Mouse (Mus musculus): ENCODE data around the gene Haus4. TPM values are rescaled to one million over a fixed set of nuclear protein-coding genes. Genes with fewer than 3 reads are reported as not detected.
A peak's percentile ranks its signal among the peaks of the same experiment; 100 is the strongest.

Haus4 gene
- polyA plus RNA-seq, 1 experiment from 2014 or later: 23.0 TPM

- peak overlapping the region; percentile 61 for H3K9ac ChIP-seq (replicated peaks; ENCODE audit: low read depth, low read length)
- no peaks in the 10 kb centered on the region for H3K36me3 ChIP-seq (ENCODE audit: control insufficient read depth, insufficient read depth, low read length)
- 0% methylated on average over 18 of the region's 18 CpGs for WGBS
- H3K4me1 ChIP-seq (ENCODE audit: control insufficient read depth, insufficient read depth, low read length): peaks cover 7% of the 10 kb centered on the region; the same call in 1 of the 2 replicates
- no peaks in the 10 kb centered on the region for H3K9me3 ChIP-seq (ENCODE audit: control insufficient read depth, low read length)
- ATAC-seq (ENCODE audit: low read depth): peak; percentile 83
- peak overlapping the region; percentile 35 for H3K4me3 ChIP-seq (ENCODE audit: low read depth, low read length)
- H3K4me2 ChIP-seq (ENCODE audit: low read depth, low read length): peak overlapping the region; percentile 66
- H3K27ac ChIP-seq (ENCODE audit: low read depth, low read length): peak overlapping the region; percentile 81
- H3K27me3 ChIP-seq (ENCODE audit: control insufficient read depth, insufficient read depth, low read length): no peaks in the 10 kb centered on the region
Measured at GRCm38 (mm10) chr14:54527227-54528006, 27.0 kb downstream of the Haus4 start.

- H3K4me3 ChIP-seq (ENCODE audit: low read depth, low read length): no peak overlapping the region
- no peak overlapping the region for H3K27ac ChIP-seq (ENCODE audit: low read depth, low read length)
- 29% methylated on average over 6 of the region's 6 CpGs for WGBS
- H3K27me3 ChIP-seq (ENCODE audit: control insufficient read depth, insufficient read depth, low read length): no peaks in the 10 kb centered on the region
- peaks cover 7% of the 10 kb centered on the region; the same call in 1 of the 2 replicates for H3K4me1 ChIP-seq (ENCODE audit: control insufficient read depth, insufficient read depth, low read length)
- H3K9me3 ChIP-seq (ENCODE audit: control insufficient read depth, low read length): no peaks in the 10 kb centered on the region
- H3K4me2 ChIP-seq (ENCODE audit: low read depth, low read length): no peak overlapping the region
- ATAC-seq (ENCODE audit: low read depth): no peak
- no peaks in the 10 kb centered on the region for H3K36me3 ChIP-seq (ENCODE audit: control insufficient read depth, insufficient read depth, low read length)
- no peak overlapping the region for H3K9ac ChIP-seq (replicated peaks; ENCODE audit: low read depth, low read length)
Measured at GRCm38 (mm10) chr14:54523600-54523999, 30.8 kb downstream of the Haus4 start.

- Histone ChIP-seq H3K9me3 (ENCODE audit: control insufficient read depth, low read length) (no peaks in the 10 kb centered on the region), H3K4me1 (ENCODE audit: control insufficient read depth, insufficient read depth, low read length) (peaks cover 8% of the 10 kb centered on the region; the same call in 1 of the 2 replicates), H3K4me2 (ENCODE audit: low read depth, low read length) (peak overlapping the region; percentile 53), H3K9ac (replicated peaks; ENCODE audit: low read depth, low read length) (peak overlapping the region; percentile 73), H3K27ac (ENCODE audit: low read depth, low read length) (peak overlapping the region; percentile 76), H3K36me3 (ENCODE audit: control insufficient read depth, insufficient read depth, low read length) (peaks cover 26% of the 10 kb centered on the region), H3K4me3 (ENCODE audit: low read depth, low read length) (peak overlapping the region; percentile 57), H3K27me3 (ENCODE audit: control insufficient read depth, insufficient read depth, low read length) (no peaks in the 10 kb centered on the region)
- no peak; the same call in 1 of the 2 replicates for ATAC-seq (ENCODE audit: low read depth)
- 6% methylated on average over 17 of the region's 17 CpGs for WGBS
Measured at GRCm38 (mm10) chr14:54516710-54517310, 37.6 kb downstream of the Haus4 start.

GRCm38 (mm10) chr14:54509774-54510173 lies 44.6 kb downstream of the Haus4 start:
- H3K9me3 ChIP-seq (ENCODE audit: control insufficient read depth, low read length): no peaks in the 10 kb centered on the region
- ATAC-seq (ENCODE audit: low read depth): no peak
- no peaks in the 10 kb centered on the region for H3K27me3 ChIP-seq (ENCODE audit: control insufficient read depth, insufficient read depth, low read length)
- H3K4me3 ChIP-seq (ENCODE audit: low read depth, low read length): no peak overlapping the region
- H3K27ac ChIP-seq (ENCODE audit: low read depth, low read length): no peak overlapping the region
- no peaks in the 10 kb centered on the region for H3K4me1 ChIP-seq (ENCODE audit: control insufficient read depth, insufficient read depth, low read length)
- 90% methylated on average over 9 of the region's 9 CpGs for WGBS
- no peak overlapping the region for H3K9ac ChIP-seq (replicated peaks; ENCODE audit: low read depth, low read length)
- no peak overlapping the region for H3K4me2 ChIP-seq (ENCODE audit: low read depth, low read length)
- peaks cover 74% of the 10 kb centered on the region for H3K36me3 ChIP-seq (ENCODE audit: control insufficient read depth, insufficient read depth, low read length)

- no peaks in the 10 kb centered on the region for H3K27me3 ChIP-seq (ENCODE audit: control insufficient read depth, insufficient read depth, low read length)
- 79% methylated on average over 2 of the region's 2 CpGs for WGBS
- no peaks in the 10 kb centered on the region for H3K4me1 ChIP-seq (ENCODE audit: control insufficient read depth, insufficient read depth, low read length)
- no peaks in the 10 kb centered on the region for H3K9me3 ChIP-seq (ENCODE audit: control insufficient read depth, low read length)
- ATAC-seq (ENCODE audit: low read depth): no peak
- no peak overlapping the region for H3K9ac ChIP-seq (replicated peaks; ENCODE audit: low read depth, low read length)
- H3K4me2 ChIP-seq (ENCODE audit: low read depth, low read length): no peak overlapping the region
- H3K36me3 ChIP-seq (ENCODE audit: control insufficient read depth, insufficient read depth, low read length): peaks cover 14% of the 10 kb centered on the region
- H3K27ac ChIP-seq (ENCODE audit: low read depth, low read length): no peak overlapping the region
- H3K4me3 ChIP-seq (ENCODE audit: low read depth, low read length): no peak overlapping the region
Measured at GRCm38 (mm10) chr14:54503092-54503491, 51.3 kb downstream of the Haus4 start.

GRCm38 (mm10) chr14:54501365-54501764 lies 53.1 kb downstream of the Haus4 start:
- Histone ChIP-seq H3K9me3 (ENCODE audit: control insufficient read depth, low read length) (no peaks in the 10 kb centered on the region), H3K36me3 (ENCODE audit: control insufficient read depth, insufficient read depth, low read length) (peaks cover 2% of the 10 kb centered on the region; the same call in 1 of the 2 replicates), H3K4me1 (ENCODE audit: control insufficient read depth, insufficient read depth, low read length) (no peaks in the 10 kb centered on the region), H3K27ac (ENCODE audit: low read depth, low read length) (no peak overlapping the region), H3K27me3 (ENCODE audit: control insufficient read depth, insufficient read depth, low read length) (no peaks in the 10 kb centered on the region), H3K9ac (replicated peaks; ENCODE audit: low read depth, low read length) (no peak overlapping the region), H3K4me3 (ENCODE audit: low read depth, low read length) (no peak overlapping the region), H3K4me2 (ENCODE audit: low read depth, low read length) (no peak overlapping the region)
- whole genome bisulfite sequencing: 71% methylated on average over 2 of the region's 2 CpGs
- no peak for ATAC-seq (ENCODE audit: low read depth)

GRCm38 (mm10) chr14:54499330-54499729 lies 55.1 kb downstream of the Haus4 start:
- Histone ChIP-seq H3K9ac (replicated peaks; ENCODE audit: low read depth, low read length) (no peak overlapping the region), H3K4me3 (ENCODE audit: low read depth, low read length) (no peak overlapping the region), H3K9me3 (ENCODE audit: control insufficient read depth, low read length) (no peaks in the 10 kb centered on the region), H3K36me3 (ENCODE audit: control insufficient read depth, insufficient read depth, low read length) (no peaks in the 10 kb centered on the region), H3K27ac (ENCODE audit: low read depth, low read length) (no peak overlapping the region), H3K27me3 (ENCODE audit: control insufficient read depth, insufficient read depth, low read length) (no peaks in the 10 kb centered on the region), H3K4me1 (ENCODE audit: control insufficient read depth, insufficient read depth, low read length) (no peaks in the 10 kb centered on the region), H3K4me2 (ENCODE audit: low read depth, low read length) (no peak overlapping the region)
- WGBS: 88% methylated on average over 2 of the region's 2 CpGs
- ATAC-seq (ENCODE audit: low read depth): no peak

GRCm38 (mm10) chr14:54496706-54497105 lies 57.7 kb downstream of the Haus4 start:
- H3K27ac ChIP-seq (ENCODE audit: low read depth, low read length): no peak overlapping the region
- WGBS: 87% methylated on average over 14 of the region's 14 CpGs
- no peaks in the 10 kb centered on the region for H3K4me1 ChIP-seq (ENCODE audit: control insufficient read depth, insufficient read depth, low read length)

GRCm38 (mm10) chr14:54494234-54494633 lies 60.2 kb downstream of the Haus4 start:
- no peaks in the 10 kb centered on the region for H3K9me3 ChIP-seq (ENCODE audit: control insufficient read depth, low read length)
- H3K36me3 ChIP-seq (ENCODE audit: control insufficient read depth, insufficient read depth, low read length): no peaks in the 10 kb centered on the region
- no peak overlapping the region for H3K27ac ChIP-seq (ENCODE audit: low read depth, low read length)
- H3K4me2 ChIP-seq (ENCODE audit: low read depth, low read length): no peak overlapping the region
- H3K4me3 ChIP-seq (ENCODE audit: low read depth, low read length): no peak overlapping the region
- no peak overlapping the region for H3K9ac ChIP-seq (replicated peaks; ENCODE audit: low read depth, low read length)
- WGBS: 2% methylated on average over 3 of the region's 3 CpGs
- no peaks in the 10 kb centered on the region for H3K27me3 ChIP-seq (ENCODE audit: control insufficient read depth, insufficient read depth, low read length)
- peak; percentile 31; the same call in 1 of the 2 replicates for ATAC-seq (ENCODE audit: low read depth)
- no peaks in the 10 kb centered on the region for H3K4me1 ChIP-seq (ENCODE audit: control insufficient read depth, insufficient read depth, low read length)

More at GRCm38 (mm10) chr14:54496706-54497105, 57.7 kb downstream of the Haus4 start:
- no peak overlapping the region for H3K4me3 ChIP-seq (ENCODE audit: low read depth, low read length)
- H3K27me3 ChIP-seq (ENCODE audit: control insufficient read depth, insufficient read depth, low read length): no peaks in the 10 kb centered on the region
- no peaks in the 10 kb centered on the region for H3K9me3 ChIP-seq (ENCODE audit: control insufficient read depth, low read length)
- H3K36me3 ChIP-seq (ENCODE audit: control insufficient read depth, insufficient read depth, low read length): no peaks in the 10 kb centered on the region
- no peak for ATAC-seq (ENCODE audit: low read depth)
- H3K9ac ChIP-seq (replicated peaks; ENCODE audit: low read depth, low read length): no peak overlapping the region
- no peak overlapping the region for H3K4me2 ChIP-seq (ENCODE audit: low read depth, low read length)
